ENCODE assay signal across 9 mouse cellular contexts in the genomic region with DNA sequence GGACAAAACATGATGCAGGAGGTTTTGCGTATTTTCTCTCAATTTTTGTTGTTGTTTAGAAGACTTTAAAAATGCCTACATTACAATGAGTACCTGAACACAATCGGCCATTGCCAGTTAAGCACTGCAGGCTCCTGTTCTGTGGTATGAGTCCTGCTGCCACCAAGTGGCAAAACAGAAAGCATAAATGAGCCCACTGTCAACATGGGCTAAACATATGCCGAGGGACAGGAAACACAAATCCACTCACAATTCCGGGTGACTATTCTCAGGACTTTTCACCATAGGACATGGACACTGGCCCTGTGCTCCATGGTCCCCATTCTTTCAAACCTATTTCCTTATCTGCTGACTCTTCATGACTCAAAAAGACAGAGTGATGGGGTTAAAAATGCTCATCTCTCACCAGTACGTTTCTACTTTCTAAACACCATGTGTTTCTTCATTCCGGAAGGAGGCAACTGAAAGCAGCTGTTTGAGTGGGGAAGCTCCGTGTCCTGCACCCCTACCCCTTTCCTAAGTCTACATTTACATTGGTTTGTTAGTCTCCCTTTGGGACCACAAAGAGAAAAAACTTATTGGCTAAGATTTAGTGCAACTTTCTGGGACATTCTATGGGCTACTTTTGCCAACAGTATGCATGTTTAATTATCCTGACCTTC. TPM values are rescaled to one million over a fixed set of nuclear protein-coding genes. Genes with fewer than 3 reads are reported as not detected.
DNase-seq lines count a peak whose midpoint lies in the region; ATAC-seq and TF ChIP-seq lines count a peak whose summit lies in the region.
"Had no signal": no experiment of that assay in that cellular context is flagged by ENCODE, and none has a peak within 500 bp of the region (broad histone marks: within the 10 kb centered on the region; RNA-seq: fewer than 3 reads in every experiment).

No protein-coding gene starts in this region.

- H3K36me3 ChIP-seq in heart, embryonic 11.5 days (ENCODE audit: control insufficient read depth, insufficient read depth, low read length) = no peaks in the 10 kb centered on the region
- H3K36me3 ChIP-seq in liver, embryonic 14.5 days (replicated peaks; ENCODE audit: control insufficient read depth, insufficient read depth, low read depth) = no peaks in the 10 kb centered on the region
- H3K36me3 ChIP-seq in stomach, postnatal 0 days (ENCODE audit: control insufficient read depth, insufficient read depth, low read length) = no peaks in the 10 kb centered on the region
- H3K36me3 ChIP-seq: stomach, embryonic 15.5 days had no signal

- H3K4me3 ChIP-seq in heart, embryonic 11.5 days (ENCODE audit: low read depth, low read length) = no peak overlapping the region
- no peak overlapping the region for H3K4me3 ChIP-seq in liver, embryonic 14.5 days (ENCODE audit: insufficient read depth in 1 of 2, low read depth in 2 of 2, low read length in 2 of 2)
- no peak overlapping the region for H3K4me3 ChIP-seq in stomach, postnatal 0 days (ENCODE audit: low read depth, low read length)
- H3K4me3 ChIP-seq: stomach, embryonic 15.5 days had no signal

- no peaks in the 10 kb centered on the region; the same call in none of the 2 replicates for H3K4me1 ChIP-seq in heart, embryonic 11.5 days (ENCODE audit: control insufficient read depth, insufficient read depth, low read length)
- peaks cover 0 to 3% of the 10 kb centered on the region in 2 experiments; a peak in 1 of 4 replicates for H3K4me1 ChIP-seq in liver, embryonic 14.5 days (replicated peaks; ENCODE audit: control insufficient read depth in 2 of 2, insufficient read depth in 2 of 2, low read length in 1 of 2)
- no peaks in the 10 kb centered on the region for H3K4me1 ChIP-seq in stomach, postnatal 0 days (replicated peaks; ENCODE audit: control insufficient read depth, insufficient read depth)
- H3K4me1 ChIP-seq: stomach, embryonic 15.5 days had no signal

- peak; percentile 42 for TF ChIP-seq CTCF in liver, embryonic 14.5 days (IDR thresholded peaks at IDR 0.05; ENCODE audit: low read depth)
- TF ChIP-seq CTCF in stomach, postnatal 0 days (IDR thresholded peaks at IDR 0.05; ENCODE audit: low read depth) = peak; percentile 66

- no peak overlapping the region for H3K4me2 ChIP-seq in heart, embryonic 11.5 days
- peak overlapping the region; percentile 11; the same call in 1 of the 2 replicates for H3K4me2 ChIP-seq in liver, embryonic 14.5 days (ENCODE audit: low read depth)
- peak overlapping the region; percentile 3; the same call in 1 of the 2 replicates for H3K4me2 ChIP-seq in stomach, postnatal 0 days (replicated peaks; ENCODE audit: low read depth)
- H3K4me2 ChIP-seq: stomach, embryonic 15.5 days had no signal

- no peak overlapping the region for H3K27ac ChIP-seq in heart, embryonic 11.5 days (ENCODE audit: low read depth, low read length)
- H3K27ac ChIP-seq in liver, embryonic 14.5 days = no peak overlapping the region
- H3K27ac ChIP-seq in stomach, postnatal 0 days (replicated peaks) = no peak overlapping the region
- H3K27ac ChIP-seq: stomach, embryonic 15.5 days had no signal

- H3K9me3 ChIP-seq in heart, embryonic 11.5 days (replicated peaks; ENCODE audit: control insufficient read depth, low read length) = no peaks in the 10 kb centered on the region
- no peaks in the 10 kb centered on the region for H3K9me3 ChIP-seq in liver, embryonic 14.5 days (ENCODE audit: control insufficient read depth, low read length)
- no peaks in the 10 kb centered on the region for H3K9me3 ChIP-seq in stomach, postnatal 0 days (ENCODE audit: control insufficient read depth, low read length)
- H3K9me3 ChIP-seq: stomach, embryonic 15.5 days had no signal

- H3K9ac ChIP-seq in heart, embryonic 11.5 days (ENCODE audit: low read depth, low read length) = no peak overlapping the region
- no peak overlapping the region for H3K9ac ChIP-seq in liver, embryonic 14.5 days (replicated peaks)
- no peak overlapping the region for H3K9ac ChIP-seq in stomach, postnatal 0 days (ENCODE audit: low read length)
- H3K9ac ChIP-seq: stomach, embryonic 15.5 days had no signal

- H3K27me3 ChIP-seq in heart, embryonic 11.5 days (ENCODE audit: control insufficient read depth, insufficient read depth, low read length) = no peaks in the 10 kb centered on the region
- no peaks in the 10 kb centered on the region for H3K27me3 ChIP-seq in liver, embryonic 14.5 days (ENCODE audit: control insufficient read depth, insufficient read depth, low read length)
- H3K27me3 ChIP-seq in stomach, postnatal 0 days (ENCODE audit: control insufficient read depth, insufficient read depth, low read length) = no peaks in the 10 kb centered on the region
- H3K27me3 ChIP-seq: stomach, embryonic 15.5 days had no signal

- peak; percentile 31 for DNase-seq in heart, adult 8-10 months (ENCODE audit: low spot score)
- DNase-seq in urinary bladder, postnatal 14 days (ENCODE audit: low spot score) = peak; percentile 6
- DNase-seq in urinary bladder, adult 18-20 months (ENCODE audit: low spot score in 2 of 2) = no peak
- DNase-seq in liver, embryonic 14.5 days (ENCODE audit: low read depth in 3 of 3, low spot score in 3 of 3) = no peak
- DNase-seq in stomach, postnatal 0 days (ENCODE audit: low spot score) = no peak
- DNase-seq in ovary, postnatal 10 days (ENCODE audit: low spot score) = no peak

- 52% methylated on average over 7 of the region's 7 CpGs for WGBS in heart, embryonic 11.5 days (ENCODE audit: insufficient replicate concordance)
- WGBS in liver, embryonic 14.5 days (ENCODE audit: insufficient replicate concordance) = 34% methylated on average over 7 of the region's 7 CpGs
- WGBS in stomach, postnatal 0 days = 50% methylated on average over 7 of the region's 7 CpGs

- no peak for ATAC-seq in heart, embryonic 11.5 days (replicated peaks; ENCODE audit: insufficient number of reproducible peaks, low FRiP score, low TSS enrichment)
- peak; percentile 80 for ATAC-seq in common myeloid progenitor, adult 5-6 weeks (replicated peaks; ENCODE audit: low read depth, poor library complexity, severe bottlenecking)
- no peak for ATAC-seq in liver, embryonic 14.5 days (ENCODE audit: insufficient read depth)
- ATAC-seq in stomach, postnatal 0 days (ENCODE audit: low FRiP score, low TSS enrichment) = no peak

- no peak for TF ChIP-seq EP300 in liver, embryonic 14.5 days (IDR thresholded peaks at IDR 0.05; ENCODE audit: low read depth)
- TF ChIP-seq EP300 in stomach, postnatal 0 days (optimal IDR thresholded peaks at IDR 0.05) = no peak

RNA-seq across cellular contexts. Expression of a gene that starts 57.2 kb away (rescaled TPM):
- 10 to 100 TPM; 29.7 to 34.6 (median 31.4) TPM for total RNA-seq in heart, adult 8-10 months (2022)
- polyA plus RNA-seq in heart, embryonic 11.5 days (2014; fragmentation: Nextera tagmentation; extraction: Ambion mirVana) = 12.2 and 15.0 TPM in 2 replicates
- total RNA-seq in common myeloid progenitor, adult 5-6 weeks (2017) = 9.5 and 12.2 TPM in 2 replicates
- 2.1 and 3.2 TPM in 2 replicates for polyA plus RNA-seq in liver, embryonic 14.5 days (2012; rRNA removed)
- polyA plus RNA-seq in liver, embryonic 14.5 days (2014; fragmentation: Nextera tagmentation; extraction: Ambion mirVana) = 2.6 and 2.8 TPM in 2 replicates
- polyA plus RNA-seq in stomach, postnatal 0 days (2015; fragmentation: Nextera tagmentation; extraction: Ambion mirVana) = 9.4 and 10.6 TPM in 2 replicates

Comparison
In these comparisons a context has a peak if more than half of its experiments do, and no peak if none do; other contexts are left out.
1. DNase-seq: peak in heart, adult 8-10 months (single experiment) and urinary bladder, postnatal 14 days (single experiment); none in urinary bladder, adult 18-20 months (0 of 2), liver, embryonic 14.5 days (0 of 3), stomach, postnatal 0 days (single experiment) and ovary, postnatal 10 days (single experiment).